Mouse (Mus musculus): ENCODE results near the gene Asb6.

Asb6 gene

GRCm38 (mm10) chr2:30795271-30795888 lies 34.8 kb downstream of the Asb6 start:
- no peak for DNase-seq

GRCm38 (mm10) chr2:30794179-30795108 lies 35.7 kb downstream of the Asb6 start:
- peak; percentile 94 for DNase-seq

- no peak for DNase-seq
Observed at GRCm38 (mm10) chr2:30792061-30792460, 38.1 kb downstream of the Asb6 start.

- DNase-seq: no peak
Observed at GRCm38 (mm10) chr2:30787466-30787865, 42.7 kb downstream of the Asb6 start.

- peak; percentile 70 for DNase-seq
Observed at GRCm38 (mm10) chr2:30784078-30784994, 45.8 kb downstream of the Asb6 start.

- DNase-seq: peak; percentile 49
Observed at GRCm38 (mm10) chr2:30783346-30783745, 46.8 kb downstream of the Asb6 start.

- DNase-seq: no peak
Observed at GRCm38 (mm10) chr2:30782312-30783290, 47.5 kb downstream of the Asb6 start.

GRCm38 (mm10) chr2:30779241-30779640 lies 50.9 kb downstream of the Asb6 start:
- no peak for DNase-seq

- DNase-seq: no peak
Observed at GRCm38 (mm10) chr2:30778235-30778634, 51.9 kb downstream of the Asb6 start.

- no peak for DNase-seq
Observed at GRCm38 (mm10) chr2:30777266-30777665, 52.9 kb downstream of the Asb6 start.

GRCm38 (mm10) chr2:30775955-30776354 lies 54.2 kb downstream of the Asb6 start:
- DNase-seq: no peak

- DNase-seq: no peak
Observed at GRCm38 (mm10) chr2:30773313-30774005, 56.7 kb downstream of the Asb6 start.
